Mouse (Mus musculus): ENCODE results near the gene Sult2b1. TPM values are rescaled to one million over a fixed set of nuclear protein-coding genes. Genes with fewer than 3 reads are reported as not detected.

The Sult2b1 gene
- total RNA-seq, 2 experiments from 2014 or later, result 11.3 to 13.6 TPM

DNA sequence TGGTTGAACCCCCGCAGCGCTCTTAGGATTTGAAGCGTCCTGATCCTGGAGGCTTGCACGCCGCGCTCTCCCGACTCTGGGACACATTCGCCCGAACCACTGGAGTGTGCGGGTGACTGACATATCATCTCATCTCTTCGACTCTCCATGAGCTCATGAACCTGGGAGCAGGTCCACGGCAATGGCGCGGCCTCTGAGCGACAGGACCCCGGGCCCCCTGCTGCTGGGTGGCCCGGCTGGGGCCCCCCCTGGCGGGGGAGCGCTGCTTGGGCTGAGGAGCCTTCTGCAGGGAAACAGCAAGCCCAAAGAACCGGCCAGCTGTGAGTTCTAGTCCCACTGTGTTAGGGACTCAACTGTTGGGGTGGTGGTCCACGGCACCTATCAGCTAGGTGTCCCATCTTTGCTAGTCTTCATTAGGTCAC is 79.0 kb downstream of the Sult2b1 start:
- intact Hi-C loops (cut with DNase I), result no loop called here
- H3K4me3 ChIP-seq, result peak overlapping the region; percentile 68
- H3K27ac ChIP-seq, result peak overlapping the region; percentile 98
- DNase-seq (ENCODE audit: extremely low spot score in 1 of 2, low spot score in 2 of 2), result no peak
- no peak; the same call in 1 of the 2 replicates for TF ChIP-seq CTCF (IDR thresholded peaks at IDR 0.05)

DNA sequence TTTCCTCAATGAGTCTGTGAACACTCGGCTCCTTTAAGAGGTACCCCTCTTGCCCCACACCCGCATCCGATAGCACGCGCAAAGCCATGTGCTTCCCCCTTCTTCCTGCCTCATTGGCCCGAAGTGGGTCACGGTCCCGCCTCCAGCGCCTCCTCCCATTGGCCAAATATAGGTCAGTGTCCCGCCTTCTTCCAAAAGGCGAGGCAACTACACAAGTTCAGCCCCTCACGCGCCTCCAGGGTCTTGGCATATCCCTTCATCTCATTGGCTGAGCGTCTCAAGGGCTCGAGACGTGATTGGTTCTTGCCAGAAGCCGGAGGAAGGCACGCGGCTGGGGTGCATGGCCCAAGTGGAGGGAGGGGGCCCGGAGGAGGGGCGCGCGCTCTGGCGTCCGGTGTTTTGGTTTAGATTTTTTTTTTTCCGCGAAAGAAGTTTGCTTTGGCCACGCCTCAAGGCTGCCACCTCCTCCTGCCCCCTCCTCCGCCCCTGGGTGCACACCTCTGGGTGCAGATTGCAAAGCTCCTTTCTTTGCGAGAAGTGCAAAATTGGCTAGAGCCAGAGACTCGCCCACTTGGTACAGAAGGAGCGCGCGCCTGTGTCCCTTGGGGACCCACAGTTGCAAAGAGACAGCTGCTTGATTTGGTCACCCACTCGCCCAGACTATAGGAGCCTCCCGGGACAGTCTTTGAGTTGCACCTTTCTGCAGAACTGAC is 79.6 kb downstream of the Sult2b1 start, which contains the start of gene Dbp:
Dbp (plus strand) TSS at position 359 of the 713 bp plus-strand sequence.
- no peak for TF ChIP-seq CTCF (IDR thresholded peaks at IDR 0.05)

DNA sequence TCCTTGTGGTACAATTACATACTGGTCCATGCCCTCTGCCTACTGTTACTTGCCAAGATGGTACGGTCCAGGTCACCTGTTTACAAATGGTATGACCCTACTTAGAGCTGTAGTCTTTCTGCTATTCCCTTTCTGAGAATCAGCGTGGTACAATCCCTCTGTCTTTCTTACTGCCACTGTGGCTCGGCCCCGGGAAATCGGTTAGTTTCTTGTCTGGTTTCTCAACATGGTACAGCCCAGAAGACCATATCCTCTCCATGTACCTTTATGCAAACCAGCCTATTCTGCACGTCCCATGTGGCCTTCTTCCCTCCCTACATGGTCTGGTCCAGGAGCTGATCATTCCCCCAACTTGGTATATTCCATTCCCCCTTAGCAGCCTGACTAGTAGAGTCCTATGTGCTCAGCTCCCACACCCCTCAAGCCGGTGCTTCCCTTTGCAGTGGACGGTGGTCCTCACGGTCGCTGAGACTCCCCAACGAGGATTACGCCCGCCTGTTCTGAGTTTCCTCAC is 80.4 kb downstream of the Sult2b1 start:
- peak overlapping the region; percentile 57 for H3K4me3 ChIP-seq
- TF ChIP-seq CTCF (IDR thresholded peaks at IDR 0.05), result no peak
- DNase-seq (ENCODE audit: extremely low spot score in 1 of 2, low spot score in 2 of 2), result peak; percentile 68 to 75
- intact Hi-C loops (cut with DNase I), result no loop called here
- H3K27ac ChIP-seq, result peak overlapping the region; percentile 98

More for the DNA sequence above, 79.6 kb downstream of the Sult2b1 start, which contains the start of gene Dbp:
- Histone ChIP-seq H3K27ac (peak within 1 kb of the TSS; percentile 98), H3K4me3 (peak within 1 kb of the TSS; percentile 68)
- peak; percentile 97 to 99 for DNase-seq (ENCODE audit: extremely low spot score in 1 of 2, low spot score in 2 of 2)
- intact Hi-C loops (cut with DNase I), result no loop called here

DNA sequence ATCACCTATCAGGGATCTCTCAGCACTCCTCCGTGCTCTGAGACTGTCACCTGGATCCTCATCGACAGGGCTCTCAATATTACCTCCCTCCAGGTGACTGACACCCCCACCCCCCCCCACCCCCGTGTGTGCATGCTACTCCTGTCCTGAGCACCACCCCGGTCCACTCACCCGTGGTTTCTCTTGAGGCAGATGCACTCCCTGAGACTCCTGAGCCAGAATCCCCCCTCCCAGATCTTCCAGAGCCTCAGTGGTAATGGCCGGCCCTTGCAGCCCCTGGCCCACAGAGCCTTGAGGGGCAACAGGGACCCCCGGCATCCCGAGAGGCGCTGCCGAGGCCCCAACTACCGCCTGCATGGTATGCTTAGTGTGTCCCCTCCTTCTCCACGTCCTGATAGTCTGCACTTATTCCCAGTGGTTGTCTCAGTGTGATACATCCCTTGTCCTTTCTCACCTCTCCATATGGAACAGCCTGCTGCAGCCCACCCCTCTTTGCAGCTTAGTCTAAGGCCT is 80.9 kb downstream of the Sult2b1 start:
- no peak for TF ChIP-seq CTCF (IDR thresholded peaks at IDR 0.05)
- no peak for DNase-seq (ENCODE audit: extremely low spot score in 1 of 2, low spot score in 2 of 2)
- peak overlapping the region; percentile 57 for H3K4me3 ChIP-seq
- intact Hi-C loops (cut with DNase I), result no loop called here
- H3K27ac ChIP-seq, result peak overlapping the region; percentile 98

DNA sequence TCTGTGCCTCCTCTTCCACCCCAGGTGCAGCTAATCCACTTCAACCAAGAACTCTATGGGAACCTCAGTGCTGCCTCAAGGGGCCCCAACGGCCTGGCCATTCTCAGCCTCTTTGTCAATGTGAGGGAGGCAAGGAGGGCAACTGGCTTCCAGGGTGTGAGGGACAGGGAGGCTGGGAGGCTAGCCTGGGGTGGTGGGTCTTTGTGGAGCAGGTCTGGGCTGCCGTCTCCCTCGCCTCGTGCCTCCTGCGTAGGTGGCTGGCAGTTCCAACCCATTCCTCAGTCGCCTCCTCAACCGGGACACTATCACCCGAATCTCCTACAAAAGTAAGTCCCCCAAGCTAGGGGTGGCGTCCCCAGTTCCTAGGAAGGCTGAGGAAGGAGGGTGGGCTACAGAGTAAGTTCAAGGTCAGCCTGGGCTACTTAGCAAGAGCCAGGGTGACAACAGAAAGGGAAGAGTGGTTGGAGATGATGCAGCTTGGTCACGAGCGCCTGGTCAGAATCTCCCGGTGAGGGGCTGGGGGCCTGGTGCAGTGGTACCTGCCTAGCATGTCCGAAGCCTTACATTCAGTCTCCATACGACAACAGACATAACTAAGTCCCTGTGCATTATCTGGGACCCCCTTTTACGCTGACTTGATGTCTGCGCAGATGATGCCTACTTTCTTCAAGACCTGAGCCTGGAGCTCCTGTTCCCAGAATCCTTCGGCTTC is 81.5 kb downstream of the Sult2b1 start:
- Histone ChIP-seq H3K4me3 (no peak overlapping the region), H3K27ac (peak overlapping the region; percentile 98)
- intact Hi-C loops (cut with DNase I), result no loop called here
- peak in 1 of 2 experiments; percentile 19 for DNase-seq (ENCODE audit: extremely low spot score in 1 of 2, low spot score in 2 of 2)
- no peak for TF ChIP-seq CTCF (IDR thresholded peaks at IDR 0.05)

DNA sequence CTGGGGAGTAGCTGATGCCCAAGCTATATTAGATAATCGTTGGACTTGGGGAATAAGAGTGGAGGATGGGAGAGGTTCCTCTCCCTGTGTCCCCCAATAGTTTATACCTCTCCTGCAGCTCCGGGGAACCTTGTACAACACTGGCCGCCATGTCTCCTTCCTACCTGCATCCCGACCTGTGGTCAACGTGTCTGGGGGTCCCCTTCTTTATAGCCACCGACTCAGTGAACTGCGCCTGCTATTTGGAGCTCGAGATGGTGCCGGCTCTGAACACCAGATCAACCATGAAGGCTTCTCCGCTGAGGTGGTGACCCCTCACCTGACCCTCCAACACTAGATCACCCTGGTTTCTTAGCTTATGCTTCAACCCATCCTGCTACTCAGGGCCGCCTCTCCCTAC is 82.2 kb downstream of the Sult2b1 start:
- Histone ChIP-seq H3K27ac (no peak overlapping the region), H3K4me3 (no peak overlapping the region)
- DNase-seq (ENCODE audit: extremely low spot score in 1 of 2, low spot score in 2 of 2), result no peak
- intact Hi-C loops (cut with DNase I), result no loop called here
- TF ChIP-seq CTCF (IDR thresholded peaks at IDR 0.05), result no peak

DNA sequence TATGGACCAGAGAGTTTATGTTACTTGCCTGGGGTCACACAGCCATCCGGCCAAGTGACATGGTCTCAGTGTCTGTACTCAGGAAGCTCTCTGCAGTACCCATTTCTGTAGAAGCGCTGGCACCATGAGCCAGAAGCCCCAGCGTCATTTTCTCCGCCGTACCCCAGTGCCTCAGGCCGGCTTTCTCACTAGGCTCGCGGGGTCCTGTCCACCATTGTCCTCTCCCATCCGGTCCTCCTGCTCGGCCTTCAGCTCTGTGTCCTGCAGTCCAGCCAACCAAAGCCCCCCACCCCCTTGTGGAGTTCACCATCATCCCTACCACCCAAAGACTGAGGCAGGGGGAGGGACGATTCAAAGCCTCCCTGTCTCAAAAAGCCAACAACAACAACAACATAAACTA is 82.9 kb downstream of the Sult2b1 start:
- peak overlapping the region; percentile 98 for H3K27ac ChIP-seq
- intact Hi-C loops (cut with DNase I), result no loop called here
- H3K4me3 ChIP-seq, result peak overlapping the region; percentile 66
- no peak for DNase-seq (ENCODE audit: extremely low spot score in 1 of 2, low spot score in 2 of 2)
- no peak for TF ChIP-seq CTCF (IDR thresholded peaks at IDR 0.05)

DNA sequence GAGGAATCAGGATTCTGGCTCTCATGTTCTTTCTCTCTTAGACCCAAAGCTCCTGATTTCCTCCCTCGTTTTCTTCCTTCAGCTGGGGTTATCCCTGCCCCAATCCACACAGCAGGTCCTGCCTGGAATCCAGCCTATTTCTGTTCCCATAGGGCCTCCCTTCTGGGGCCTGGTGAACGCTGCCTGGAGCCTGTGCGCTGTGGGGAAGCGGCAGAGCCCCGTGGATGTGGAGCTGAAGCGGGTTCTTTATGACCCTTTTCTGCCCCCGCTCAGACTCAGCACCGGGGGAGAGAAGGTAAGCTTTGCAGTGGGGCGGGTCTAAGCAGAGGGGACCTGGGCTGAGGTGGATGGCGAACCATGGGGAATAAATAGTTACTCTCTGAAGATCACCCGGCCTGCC is 83.4 kb downstream of the Sult2b1 start:
- Histone ChIP-seq H3K27ac (peak overlapping the region; percentile 98), H3K4me3 (peak overlapping the region; percentile 66)
- intact Hi-C loops (cut with DNase I), result no loop called here
- TF ChIP-seq CTCF (IDR thresholded peaks at IDR 0.05), result no peak
- DNase-seq (ENCODE audit: extremely low spot score in 1 of 2, low spot score in 2 of 2), result peak in 1 of 2 experiments; percentile 36

DNA sequence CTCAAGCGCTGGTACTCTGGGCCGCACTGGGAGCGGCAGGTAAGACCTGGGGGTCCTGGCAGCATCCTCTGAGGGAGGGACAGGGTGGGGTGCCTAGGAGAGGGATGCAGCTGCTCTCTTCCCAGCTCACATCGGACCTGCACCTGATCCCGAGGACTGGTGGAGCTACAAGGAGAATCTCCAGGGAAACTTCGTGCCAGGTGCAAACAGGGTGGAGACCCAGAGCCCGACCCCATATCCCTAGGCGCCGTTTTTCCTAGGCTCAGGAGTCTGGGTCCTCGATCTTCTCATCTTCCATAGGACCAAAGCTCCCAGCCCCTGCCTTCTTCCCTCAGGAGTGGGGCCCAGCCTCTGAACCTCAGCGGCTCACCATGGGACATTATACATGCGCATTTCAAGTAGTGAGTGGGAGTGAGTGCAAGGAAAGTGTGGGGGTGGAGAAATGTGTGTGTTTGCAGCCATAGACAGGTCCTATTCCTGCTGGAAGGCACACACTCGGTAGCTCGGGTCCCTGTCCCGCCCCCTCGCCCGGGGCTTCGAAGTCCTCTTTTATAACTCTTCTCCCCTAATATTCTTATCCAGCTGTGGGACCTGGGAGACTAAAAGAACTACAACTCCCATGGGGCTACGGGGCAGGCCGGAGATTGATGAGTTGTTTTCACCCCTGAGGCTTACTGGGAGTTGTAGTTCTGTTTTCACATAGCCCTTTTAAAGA is 84.0 kb downstream of the Sult2b1 start:
- peak; percentile 69 to 82 for DNase-seq (ENCODE audit: extremely low spot score in 1 of 2, low spot score in 2 of 2)
- H3K27ac ChIP-seq, result peak overlapping the region; percentile 98
- intact Hi-C loops (cut with DNase I), result no loop called here
- TF ChIP-seq CTCF (IDR thresholded peaks at IDR 0.05), result no peak
- peak overlapping the region; percentile 66 for H3K4me3 ChIP-seq

DNA sequence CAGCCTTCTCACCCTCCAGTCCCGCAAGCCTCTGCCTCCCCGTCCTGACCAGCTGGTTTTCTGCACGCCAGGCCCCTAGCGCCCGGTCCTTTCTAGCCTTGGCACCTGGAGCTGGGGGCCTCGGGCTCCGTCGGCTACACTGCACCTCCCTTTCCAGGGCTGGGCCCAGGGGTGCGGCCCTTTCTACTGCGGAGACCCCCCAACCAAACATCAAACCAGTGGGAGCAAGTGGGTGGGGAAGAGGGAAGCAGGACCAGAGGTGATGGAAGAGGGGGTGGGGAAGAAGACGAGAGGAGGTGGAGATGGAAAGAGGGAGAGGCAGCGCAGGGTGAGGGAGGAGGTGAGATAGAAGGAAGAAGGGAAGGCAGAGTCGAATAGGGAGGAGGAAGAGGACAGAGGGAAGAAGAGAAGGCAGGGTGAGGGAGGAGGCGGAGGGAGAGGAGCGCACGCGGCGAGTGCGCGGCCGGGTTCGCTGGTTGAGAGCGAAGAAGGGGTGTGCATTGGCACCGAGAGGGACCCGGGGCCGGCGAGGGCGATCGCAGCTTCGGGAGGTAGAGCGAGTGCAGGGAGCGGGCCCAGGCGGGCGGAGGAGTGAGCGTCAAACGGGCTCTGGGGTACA is 84.8 kb downstream of the Sult2b1 start, which contains the start of gene Car11:
Car11 (plus strand) TSS at position 321 of the 619 bp plus-strand sequence.
- no peak for TF ChIP-seq CTCF (IDR thresholded peaks at IDR 0.05)
- peak in 1 of 2 experiments; percentile 56 for DNase-seq (ENCODE audit: extremely low spot score in 1 of 2, low spot score in 2 of 2)
- Histone ChIP-seq H3K27ac (peak within 1 kb of the TSS; percentile 98), H3K4me3 (peak within 1 kb of the TSS; percentile 66)
- intact Hi-C loops (cut with DNase I), result no loop called here

DNA sequence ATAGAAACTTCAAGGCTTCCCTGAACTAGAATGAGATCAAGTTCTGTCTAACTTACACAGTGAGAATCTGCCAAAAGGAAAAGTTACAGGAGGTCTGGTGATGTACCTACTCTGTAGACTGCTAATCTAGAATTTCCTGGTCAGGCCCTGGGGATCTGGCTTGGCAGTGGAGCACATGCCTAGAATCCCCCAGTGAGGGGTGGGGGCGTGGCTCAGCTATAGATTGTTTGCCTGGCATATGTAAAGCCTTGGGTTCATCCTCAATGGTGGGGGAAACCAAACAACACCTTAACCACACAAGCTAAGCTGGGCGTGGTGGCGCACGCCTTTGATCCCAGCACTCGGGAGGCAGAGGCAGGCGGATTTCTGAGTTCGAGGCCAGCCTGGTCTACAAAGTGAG is 86.6 kb downstream of the Sult2b1 start:
- Histone ChIP-seq H3K27ac (no peak overlapping the region), H3K4me3 (no peak overlapping the region)
- DNase-seq (ENCODE audit: extremely low spot score in 1 of 2, low spot score in 2 of 2), result no peak
- intact Hi-C loops (cut with DNase I), result no loop called here
- TF ChIP-seq CTCF (IDR thresholded peaks at IDR 0.05), result no peak
